Mouse (Mus musculus) cerebellum, adult 2 months (tissue): ENCODE measurements around the gene Rerg.

Experiments used
- CTCF ChIP-seq: fragments of 200-500 bp; IDR thresholded peaks from 2 replicates; pipeline ENCODE4 v1.5.1; 2011; ENCODE audit warnings: low read depth, mild to moderate bottlenecking, control low read depth, low read length, moderate library complexity, borderline replicate concordance; ENCODE audit not compliant: insufficient read depth
- POLR2A ChIP-seq: fragments of 200-500 bp; IDR thresholded peaks from 2 replicates; pipeline ENCODE4 v1.6.1; 2011; ENCODE audit warnings: low read length, control low read depth, borderline replicate concordance; ENCODE audit not compliant: insufficient read depth

- TF ChIP-seq POLR2A (no peak), CTCF (no peak)
Measured at GRCm38 (mm10) chr6:137166843-137167242, 3.5 kb downstream of the Rerg start.
